Mouse (Mus musculus): Measurements from ENCODE around the gene Nr1i2. TPM values are rescaled to one million over a fixed set of nuclear protein-coding genes. Genes with fewer than 3 reads are reported as not detected.

Nr1i2 gene
- polyA plus RNA-seq, 2 experiments = 2.2 to 4.1 TPM

GRCm38 (mm10) chr16:38282559-38283160 is 12.0 kb downstream of the Nr1i2 start:
- TF ChIP-seq EP300 (IDR thresholded peaks at IDR 0.05; ENCODE audit: low read depth) (no peak), CTCF (IDR thresholded peaks at IDR 0.05; ENCODE audit: low read depth) (no peak)
- 56% methylated on average over 7 of the region's 7 CpGs for WGBS (ENCODE audit: insufficient replicate concordance)
- peaks cover 0 to 12% of the 10 kb centered on the region in 2 experiments; a peak in 2 of 4 replicates for H3K4me1 ChIP-seq (replicated peaks; ENCODE audit: control insufficient read depth in 2 of 2, insufficient read depth in 2 of 2, low read length in 1 of 2)
- H3K9ac ChIP-seq (replicated peaks) = no peak overlapping the region
- no peaks in the 10 kb centered on the region for H3K9me3 ChIP-seq (ENCODE audit: control insufficient read depth, low read length)
- no peak overlapping the region for H3K4me2 ChIP-seq (ENCODE audit: low read depth)
- H3K36me3 ChIP-seq (replicated peaks; ENCODE audit: control insufficient read depth, insufficient read depth, low read depth) = no peaks in the 10 kb centered on the region
- H3K4me3 ChIP-seq (ENCODE audit: insufficient read depth in 1 of 2, low read depth in 2 of 2, low read length in 2 of 2) = no peak overlapping the region
- DNase-seq (ENCODE audit: low read depth in 3 of 3, low spot score in 3 of 3) (peak in 1 of 3 experiments; percentile 23), ATAC-seq (ENCODE audit: insufficient read depth) (0 out of 2 replicates have a peak, but pooled peaks have one; percentile 48)
- no peak overlapping the region for H3K27ac ChIP-seq
- no peaks in the 10 kb centered on the region for H3K27me3 ChIP-seq (ENCODE audit: control insufficient read depth, insufficient read depth, low read length)

- Histone ChIP-seq H3K36me3 (replicated peaks; ENCODE audit: control insufficient read depth, insufficient read depth, low read depth) (no peaks in the 10 kb centered on the region), H3K4me1 (replicated peaks; ENCODE audit: control insufficient read depth in 2 of 2, insufficient read depth in 2 of 2, low read length in 1 of 2) (peaks cover 0 to 10% of the 10 kb centered on the region in 2 experiments; a peak in 2 of 4 replicates), H3K9ac (replicated peaks) (no peak overlapping the region), H3K27ac (no peak overlapping the region), H3K27me3 (ENCODE audit: control insufficient read depth, insufficient read depth, low read length) (no peaks in the 10 kb centered on the region), H3K4me3 (ENCODE audit: insufficient read depth in 1 of 2, low read depth in 2 of 2, low read length in 2 of 2) (no peak overlapping the region), H3K4me2 (ENCODE audit: low read depth) (no peak overlapping the region), H3K9me3 (ENCODE audit: control insufficient read depth, low read length) (no peaks in the 10 kb centered on the region)
- ATAC-seq (ENCODE audit: insufficient read depth) (no peak), DNase-seq (ENCODE audit: low read depth in 3 of 3, low spot score in 3 of 3) (no peak)
- no peak for TF ChIP-seq EP300 (IDR thresholded peaks at IDR 0.05; ENCODE audit: low read depth)
- TF ChIP-seq CTCF (IDR thresholded peaks at IDR 0.05; ENCODE audit: low read depth) = no peak
- WGBS (ENCODE audit: insufficient replicate concordance) = 61% methylated on average over 7 of the region's 7 CpGs
Measured at GRCm38 (mm10) chr16:38280951-38281350, 13.7 kb downstream of the Nr1i2 start.

- ATAC-seq (ENCODE audit: insufficient read depth) = 0 out of 2 replicates have a peak, but pooled peaks have one; percentile 31
- H3K4me2 ChIP-seq (ENCODE audit: low read depth) = no peak overlapping the region
- 66% methylated on average over 5 of the region's 5 CpGs for WGBS (ENCODE audit: insufficient replicate concordance)
Measured at GRCm38 (mm10) chr16:38279794-38280193, 14.8 kb downstream of the Nr1i2 start.

GRCm38 (mm10) chr16:38274737-38275136 is 19.9 kb downstream of the Nr1i2 start:
- H3K27me3 ChIP-seq (ENCODE audit: control insufficient read depth, insufficient read depth, low read length) = no peaks in the 10 kb centered on the region
- no peak overlapping the region for H3K27ac ChIP-seq
- 48% methylated on average over 2 of the region's 2 CpGs for WGBS (ENCODE audit: insufficient replicate concordance)
- no peaks in the 10 kb centered on the region for H3K4me1 ChIP-seq (replicated peaks; ENCODE audit: control insufficient read depth in 2 of 2, insufficient read depth in 2 of 2, low read length in 1 of 2)
- no peaks in the 10 kb centered on the region for H3K9me3 ChIP-seq (ENCODE audit: control insufficient read depth, low read length)
- H3K4me2 ChIP-seq (ENCODE audit: low read depth) = no peak overlapping the region
- no peak for TF ChIP-seq CTCF (IDR thresholded peaks at IDR 0.05; ENCODE audit: low read depth)
- TF ChIP-seq EP300 (IDR thresholded peaks at IDR 0.05; ENCODE audit: low read depth) = no peak
- H3K4me3 ChIP-seq (ENCODE audit: insufficient read depth in 1 of 2, low read depth in 2 of 2, low read length in 2 of 2) = no peak overlapping the region
- ATAC-seq (ENCODE audit: insufficient read depth) (no peak), DNase-seq (ENCODE audit: low read depth in 3 of 3, low spot score in 3 of 3) (no peak)
- H3K36me3 ChIP-seq (replicated peaks; ENCODE audit: control insufficient read depth, insufficient read depth, low read depth) = no peaks in the 10 kb centered on the region
- H3K9ac ChIP-seq (replicated peaks) = no peak overlapping the region

More at GRCm38 (mm10) chr16:38279794-38280193, 14.8 kb downstream of the Nr1i2 start:
- TF ChIP-seq EP300 (IDR thresholded peaks at IDR 0.05; ENCODE audit: low read depth) (no peak), CTCF (IDR thresholded peaks at IDR 0.05; ENCODE audit: low read depth) (no peak)
- Histone ChIP-seq H3K4me1 (replicated peaks; ENCODE audit: control insufficient read depth in 2 of 2, insufficient read depth in 2 of 2, low read length in 1 of 2) (peaks cover 0 to 4% of the 10 kb centered on the region in 2 experiments; a peak in 1 of 4 replicates), H3K9me3 (ENCODE audit: control insufficient read depth, low read length) (no peaks in the 10 kb centered on the region), H3K27me3 (ENCODE audit: control insufficient read depth, insufficient read depth, low read length) (no peaks in the 10 kb centered on the region), H3K27ac (no peak overlapping the region), H3K4me3 (ENCODE audit: insufficient read depth in 1 of 2, low read depth in 2 of 2, low read length in 2 of 2) (no peak overlapping the region), H3K36me3 (replicated peaks; ENCODE audit: control insufficient read depth, insufficient read depth, low read depth) (no peaks in the 10 kb centered on the region), H3K9ac (replicated peaks) (no peak overlapping the region)
- no peak for DNase-seq (ENCODE audit: low read depth in 3 of 3, low spot score in 3 of 3)

GRCm38 (mm10) chr16:38272483-38272882 is 22.1 kb downstream of the Nr1i2 start:
- no peak overlapping the region for H3K4me3 ChIP-seq (ENCODE audit: insufficient read depth in 1 of 2, low read depth in 2 of 2, low read length in 2 of 2)
- DNase-seq (ENCODE audit: low read depth in 3 of 3, low spot score in 3 of 3) = no peak
- H3K4me2 ChIP-seq (ENCODE audit: low read depth) = no peak overlapping the region
- H3K9me3 ChIP-seq (ENCODE audit: control insufficient read depth, low read length) = no peaks in the 10 kb centered on the region
- no peaks in the 10 kb centered on the region for H3K36me3 ChIP-seq (replicated peaks; ENCODE audit: control insufficient read depth, insufficient read depth, low read depth)
- ATAC-seq (ENCODE audit: insufficient read depth) = no peak
- H3K27ac ChIP-seq = no peak overlapping the region
- WGBS (ENCODE audit: insufficient replicate concordance) = 68% methylated on average over 5 of the region's 5 CpGs
- H3K9ac ChIP-seq (replicated peaks) = no peak overlapping the region
- no peaks in the 10 kb centered on the region for H3K27me3 ChIP-seq (ENCODE audit: control insufficient read depth, insufficient read depth, low read length)
- H3K4me1 ChIP-seq (replicated peaks; ENCODE audit: control insufficient read depth in 2 of 2, insufficient read depth in 2 of 2, low read length in 1 of 2) = no peaks in the 10 kb centered on the region
- no peak for TF ChIP-seq CTCF (IDR thresholded peaks at IDR 0.05; ENCODE audit: low read depth)
- no peak for TF ChIP-seq EP300 (IDR thresholded peaks at IDR 0.05; ENCODE audit: low read depth)

Data from liver, embryonic 14.5 days (tissue).